Mouse (Mus musculus): ENCODE results near the gene Sertad2.

The Sertad2 gene

GRCm38 (mm10) chr11:20544801-20545515 is 1.9 kb downstream of the Sertad2 start:
- no peak for DNase-seq (ENCODE audit: low spot score)

DNA sequence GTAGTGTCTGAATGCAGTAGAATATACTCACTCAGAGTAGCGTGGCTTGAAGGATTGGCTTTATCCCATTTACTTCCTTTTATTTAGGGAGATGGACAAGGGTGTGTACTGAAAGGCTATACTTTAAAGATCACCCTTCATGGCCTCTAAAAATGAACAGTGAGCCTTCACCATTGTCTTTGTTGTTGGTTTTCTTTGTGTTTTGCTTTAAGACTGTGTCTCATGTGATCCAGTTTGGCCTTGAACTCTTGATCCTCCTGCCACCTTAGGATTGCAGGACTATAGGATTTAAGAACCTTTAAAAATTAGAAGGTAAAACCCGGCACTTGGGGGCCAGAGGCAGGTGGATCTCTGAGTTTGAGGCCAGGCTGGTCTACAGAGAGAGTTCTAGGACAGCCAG is 6.4 kb downstream of the Sertad2 start:
- no peak for DNase-seq (ENCODE audit: low spot score)

DNA sequence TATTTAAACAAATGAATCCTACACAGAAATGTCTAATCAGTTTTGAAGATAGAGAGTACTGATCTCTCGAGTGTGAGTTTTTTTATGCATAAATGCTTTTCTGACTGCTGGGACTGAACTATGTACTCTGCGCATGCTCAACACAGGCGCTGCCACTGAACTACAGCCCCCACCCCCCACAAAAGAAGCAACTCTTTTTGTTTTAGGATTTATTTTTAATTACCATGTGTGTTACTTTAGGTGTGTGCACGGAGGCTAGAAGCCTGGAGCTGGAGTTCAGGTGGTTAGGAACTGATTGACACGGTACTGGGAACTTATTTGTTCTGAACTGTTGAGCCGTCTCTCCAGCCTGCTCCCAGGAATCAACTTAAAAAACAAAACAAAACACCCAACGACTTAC is 7.1 kb downstream of the Sertad2 start:
- DNase-seq (ENCODE audit: low spot score): no peak

GRCm38 (mm10) chr11:20552059-20552458 is 9.0 kb downstream of the Sertad2 start:
- DNase-seq (ENCODE audit: low spot score): no peak

DNA sequence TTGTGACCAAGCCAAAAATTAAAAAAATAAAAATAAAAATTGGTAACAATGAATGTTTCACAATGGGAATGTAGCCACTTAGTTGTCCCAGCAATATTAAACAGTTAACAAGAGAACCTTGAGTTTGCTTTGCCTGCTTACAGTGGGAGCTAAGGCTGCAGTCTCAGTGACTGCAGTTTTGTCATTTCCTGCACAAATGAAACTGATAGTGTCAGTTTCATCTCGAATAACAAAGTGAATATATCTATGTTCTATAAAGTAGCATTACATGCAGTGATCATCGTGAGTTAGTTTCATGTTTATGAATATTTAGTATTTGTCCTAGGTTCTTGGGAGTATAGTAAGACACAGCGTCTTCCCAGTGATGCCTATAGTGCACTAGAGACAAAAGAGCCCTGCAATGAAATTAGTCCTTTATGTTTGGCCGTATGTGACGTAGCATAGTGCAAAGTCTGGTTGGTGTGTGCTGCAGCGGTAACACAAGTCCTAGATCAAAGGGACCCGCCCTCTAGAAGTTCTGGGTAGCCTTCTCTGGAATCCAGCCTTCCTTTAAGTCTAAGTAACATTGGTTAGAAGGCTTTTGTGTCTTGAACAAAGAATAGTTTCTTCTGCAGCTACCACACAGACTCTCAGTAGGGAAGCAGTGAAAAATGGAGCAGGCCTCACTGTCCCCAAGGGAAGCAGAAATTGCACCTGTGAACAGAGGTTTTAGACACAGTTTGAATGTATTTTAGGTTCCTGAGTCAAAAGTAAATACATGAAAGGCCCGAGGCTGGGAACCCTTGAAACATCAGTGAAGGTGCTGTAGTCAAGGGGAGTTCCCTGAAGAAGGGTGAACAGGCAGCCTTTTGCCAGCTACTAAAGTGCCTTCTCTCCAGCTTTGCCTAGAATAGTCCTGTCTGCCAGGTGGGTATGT is 10.0 kb downstream of the Sertad2 start:
- no peak for DNase-seq (ENCODE audit: low spot score)

DNA sequence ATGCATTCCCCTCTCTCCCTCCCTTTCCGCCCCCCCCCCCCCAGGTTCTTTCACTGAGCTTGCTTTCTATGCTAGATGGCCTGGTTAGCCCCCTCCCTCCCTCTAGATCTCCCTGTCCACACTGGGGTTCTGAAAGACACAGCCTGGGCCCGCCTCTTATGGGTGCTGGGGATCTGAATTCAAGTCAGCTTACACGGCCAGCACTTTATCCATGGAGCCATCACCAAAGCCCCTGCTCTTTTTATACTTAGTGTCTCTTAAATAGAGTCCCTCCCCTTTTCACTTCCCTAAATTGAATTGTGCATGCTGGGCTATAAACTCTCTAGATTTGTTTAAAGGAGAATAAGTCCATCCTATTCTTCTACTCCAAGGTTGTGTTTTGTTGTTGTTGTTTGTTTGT is 12.6 kb downstream of the Sertad2 start:
- DNase-seq (ENCODE audit: low spot score): no peak

DNA sequence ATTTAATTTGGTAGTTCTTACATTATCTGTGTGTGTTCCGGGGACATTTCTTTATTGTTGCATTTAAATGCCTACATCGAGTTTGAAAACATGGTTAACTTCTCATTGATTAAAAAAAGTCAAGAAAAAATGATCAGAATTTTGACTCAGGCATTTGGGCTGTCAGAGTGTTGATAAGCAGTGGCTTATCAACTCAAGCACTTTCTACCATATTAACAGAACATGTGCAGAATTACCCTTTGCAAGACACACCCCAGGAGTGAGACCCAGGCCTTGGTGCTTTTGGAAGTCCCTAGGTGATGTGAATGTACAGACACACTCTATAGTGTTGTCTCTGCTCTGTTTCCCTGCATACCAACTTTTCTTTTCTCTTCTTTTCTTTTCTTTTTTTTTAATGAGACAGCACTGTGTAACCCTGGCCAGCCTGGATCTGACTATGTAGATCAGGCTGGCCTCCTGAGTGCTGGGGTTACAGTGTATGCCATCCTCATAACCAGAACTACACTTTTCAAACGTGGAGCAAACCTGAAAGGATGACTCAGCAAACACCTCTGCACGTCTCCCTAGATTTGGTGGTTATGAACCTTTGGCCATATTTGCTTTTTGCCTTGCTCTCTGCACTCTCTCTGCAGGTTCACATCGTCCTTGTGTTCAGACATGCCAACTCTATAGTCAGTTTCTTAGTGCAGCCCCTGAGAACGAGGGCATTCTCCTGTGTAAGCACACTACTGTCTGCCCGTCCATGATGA is 13.3 kb downstream of the Sertad2 start:
- DNase-seq (ENCODE audit: low spot score): no peak

GRCm38 (mm10) chr11:20559236-20559950 is 16.3 kb downstream of the Sertad2 start:
- DNase-seq (ENCODE audit: low spot score): no peak

GRCm38 (mm10) chr11:20559951-20560642 is 17.0 kb downstream of the Sertad2 start:
- DNase-seq (ENCODE audit: low spot score): no peak

GRCm38 (mm10) chr11:20561323-20562002 is 18.4 kb downstream of the Sertad2 start:
- no peak for DNase-seq (ENCODE audit: low spot score)

DNA sequence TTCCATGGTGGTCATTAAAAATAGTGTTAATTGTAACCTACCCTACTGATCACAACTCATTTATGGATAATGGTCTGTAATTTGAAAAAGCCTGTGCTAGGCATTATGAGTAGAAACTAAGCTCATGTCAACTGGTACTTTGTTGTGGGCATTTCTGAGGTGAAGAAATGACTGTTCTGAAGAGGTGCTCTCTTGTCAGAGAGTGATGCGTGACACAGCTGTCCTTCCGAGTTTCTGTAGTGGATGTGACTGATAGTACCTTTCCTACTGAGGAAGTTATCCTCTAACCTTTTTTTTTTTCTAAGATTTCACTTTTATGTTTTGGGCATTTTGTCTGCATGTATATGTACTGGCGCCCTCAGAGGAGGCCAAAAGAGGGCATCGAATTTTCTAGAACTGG is 22.0 kb downstream of the Sertad2 start:
- DNase-seq (ENCODE audit: low spot score): no peak

GRCm38 (mm10) chr11:20571702-20572413 is 28.8 kb downstream of the Sertad2 start:
- DNase-seq (ENCODE audit: low spot score): no peak

DNA sequence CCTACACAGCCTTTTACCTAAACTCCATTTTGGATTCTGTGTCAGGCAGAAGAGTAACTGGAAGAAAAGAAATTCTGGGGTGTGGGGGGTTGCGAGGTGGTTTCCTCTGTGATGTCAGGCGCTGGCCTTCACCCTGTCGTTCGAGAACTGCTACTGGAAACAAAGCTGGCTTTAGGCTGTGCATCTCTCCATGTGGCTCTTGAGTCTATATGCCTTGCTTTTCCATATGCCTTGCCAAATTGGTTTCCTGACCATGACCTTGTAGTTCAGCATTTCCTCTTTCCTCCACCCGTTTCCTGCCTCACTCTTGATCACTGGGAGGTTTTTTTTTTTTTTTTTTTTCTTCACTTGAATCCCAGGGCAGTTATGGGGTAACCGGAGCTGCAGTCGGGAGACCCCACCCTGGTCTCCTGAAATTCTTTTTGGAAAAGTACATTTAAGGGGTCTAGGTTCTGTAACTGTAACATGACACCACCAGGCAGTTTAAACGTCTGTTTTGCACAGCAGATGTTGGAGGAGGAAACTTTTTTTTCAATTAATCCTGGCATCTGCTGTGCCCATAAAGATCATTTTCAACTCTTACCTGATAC is 33.1 kb downstream of the Sertad2 start:
- no peak for DNase-seq (ENCODE audit: low spot score)

- DNase-seq (ENCODE audit: low spot score): no peak
Observed at GRCm38 (mm10) chr11:20582758-20583157, 39.7 kb downstream of the Sertad2 start.

GRCm38 (mm10) chr11:20585297-20585696 is 42.2 kb downstream of the Sertad2 start:
- DNase-seq (ENCODE audit: low spot score): no peak

DNA sequence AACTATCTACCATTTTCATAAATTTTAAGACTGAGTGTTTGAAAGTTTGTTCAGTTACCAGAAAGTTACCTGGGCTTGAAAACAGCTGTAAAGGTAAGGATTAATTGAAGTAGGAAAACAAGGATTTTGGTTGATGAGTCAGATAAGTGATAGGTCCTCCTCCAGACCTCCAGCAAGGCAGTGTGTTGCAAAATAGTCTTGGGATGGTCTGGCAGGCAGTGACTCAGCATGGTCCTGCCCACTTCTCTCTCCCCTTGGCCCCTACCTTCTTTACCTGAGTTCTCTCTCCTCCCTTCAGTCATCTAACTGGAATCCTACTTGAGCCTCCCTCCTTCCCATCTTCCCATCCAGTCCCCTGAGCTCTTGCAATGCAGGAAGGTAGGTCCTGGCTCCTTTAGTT is 43.1 kb downstream of the Sertad2 start:
- DNase-seq (ENCODE audit: low spot score): no peak

GRCm38 (mm10) chr11:20589393-20589792 is 46.3 kb downstream of the Sertad2 start:
- DNase-seq (ENCODE audit: low spot score): no peak

GRCm38 (mm10) chr11:20592010-20592409 is 49.0 kb downstream of the Sertad2 start:
- DNase-seq (ENCODE audit: low spot score): no peak
